In genomic region chr10:58479954-58480490, GRCm38 (mm10) we compare ENCODE assay signal across 15 mouse cellular contexts.
"Had no signal": no experiment of that assay in that cellular context is flagged by ENCODE, and none has a peak within 500 bp of the region (broad histone marks: within the 10 kb centered on the region; RNA-seq: fewer than 3 reads in every experiment).

No protein-coding gene starts in this region.

- H3K9ac ChIP-seq: kidney, embryonic 15.5 days; limb, embryonic 15.5 days; liver, embryonic 12.5 days; lung, embryonic 14.5 days; neural tube, embryonic 15.5 days; stomach, embryonic 15.5 days had no signal

- H3K9me3 ChIP-seq: kidney, embryonic 15.5 days; limb, embryonic 15.5 days; liver, embryonic 12.5 days; midbrain, embryonic 10.5 days; neural tube, embryonic 15.5 days; stomach, embryonic 15.5 days had no signal

- H3K27ac ChIP-seq: kidney, embryonic 15.5 days; limb, embryonic 15.5 days; liver, embryonic 12.5 days; midbrain, embryonic 10.5 days; neural tube, embryonic 15.5 days; stomach, embryonic 15.5 days had no signal

- H3K4me3 ChIP-seq: kidney, embryonic 15.5 days; limb, embryonic 15.5 days; liver, embryonic 12.5 days; midbrain, embryonic 10.5 days; myocyte; neural tube, embryonic 15.5 days; stomach, embryonic 15.5 days had no signal

- H3K4me2 ChIP-seq: kidney, embryonic 15.5 days; limb, embryonic 15.5 days; liver, embryonic 12.5 days; lung, embryonic 14.5 days; neural tube, embryonic 15.5 days; stomach, embryonic 15.5 days had no signal

- H3K4me1 ChIP-seq: kidney, embryonic 15.5 days; limb, embryonic 15.5 days; liver, embryonic 12.5 days; midbrain, embryonic 10.5 days; neural tube, embryonic 15.5 days; stomach, embryonic 15.5 days had no signal

- ATAC-seq: liver, embryonic 12.5 days had no signal

- DNase-seq: kidney, adult 2 months; kidney, postnatal 25 days; lung, embryonic 14.5 days; lung, postnatal 10 days; lung, postnatal 4 days; midbrain, embryonic 14.5 days; right cerebral cortex, postnatal 14 days; thymus, postnatal 14 days had no signal

- H3K27me3 ChIP-seq: kidney, embryonic 15.5 days; limb, embryonic 15.5 days; liver, embryonic 12.5 days; neural tube, embryonic 15.5 days; stomach, embryonic 15.5 days had no signal
